Mouse (Mus musculus) forebrain, embryonic 13.5 days (tissue): ENCODE measurements at regions not wholly inside any gene's neighbourhood (a gene's known extent, or its start where the extent isn't known, plus 50 kb on each side); places are given as distances from the start of the nearest gene placed in this dataset.

Experiments used
- ATAC-seq: fragments of 200-750 bp; cut with Nextera tagmentation; 2 replicates; pipeline ENCODE4 v1.8.0; 2017
- H3K27ac ChIP-seq: fragments of 300-500 bp; sonication (generic); 2 replicates; pipeline ENCODE4 v1.5.1; 2015; ENCODE audit warnings: inconsistent platforms, mild to moderate bottlenecking, moderate library complexity
- H3K27me3 ChIP-seq: fragments of 300-500 bp; sonication (generic); 2 replicates; pipeline ENCODE4 v1.6.1; 2015; ENCODE audit warnings: mild to moderate bottlenecking, inconsistent platforms
- H3K36me3 ChIP-seq: fragments of 300-500 bp; sonication (generic); 2 replicates; pipeline ENCODE4 v1.6.1; 2015; ENCODE audit warnings: mild to moderate bottlenecking, inconsistent platforms; ENCODE audit not compliant: poor library complexity, severe bottlenecking
- H3K4me1 ChIP-seq: fragments of 300-500 bp; sonication (generic); 2 replicates; pipeline ENCODE4 v1.6.1; 2015; ENCODE audit warnings: inconsistent platforms
- H3K4me2 ChIP-seq: fragments of 300-500 bp; sonication (generic); 2 replicates; pipeline ENCODE4 v1.6.1; 2015; ENCODE audit warnings: inconsistent platforms, mild to moderate bottlenecking, moderate library complexity
- H3K4me3 ChIP-seq: fragments of 300-500 bp; sonication (generic); 2 replicates; pipeline ENCODE4 v1.5.1; 2015; ENCODE audit warnings: mild to moderate bottlenecking, inconsistent platforms
- H3K9ac ChIP-seq: fragments of 300-500 bp; sonication (generic); 2 replicates; pipeline ENCODE4 v1.6.1; 2015; ENCODE audit warnings: mild to moderate bottlenecking, inconsistent platforms
- H3K9me3 ChIP-seq: fragments of 300-500 bp; sonication (generic); replicated peaks from 2 replicates; pipeline ENCODE4 v1.6.1; 2016; ENCODE audit warnings: inconsistent platforms
- WGBS: fragments of 180-500 bp; shearing (Covaris S2); methylation state at CpG from one replicate; pipeline ENCODE4 v1.1.7; 2015; 5-methylcytosine and 5-hydroxymethylcytosine counted together

DNA sequence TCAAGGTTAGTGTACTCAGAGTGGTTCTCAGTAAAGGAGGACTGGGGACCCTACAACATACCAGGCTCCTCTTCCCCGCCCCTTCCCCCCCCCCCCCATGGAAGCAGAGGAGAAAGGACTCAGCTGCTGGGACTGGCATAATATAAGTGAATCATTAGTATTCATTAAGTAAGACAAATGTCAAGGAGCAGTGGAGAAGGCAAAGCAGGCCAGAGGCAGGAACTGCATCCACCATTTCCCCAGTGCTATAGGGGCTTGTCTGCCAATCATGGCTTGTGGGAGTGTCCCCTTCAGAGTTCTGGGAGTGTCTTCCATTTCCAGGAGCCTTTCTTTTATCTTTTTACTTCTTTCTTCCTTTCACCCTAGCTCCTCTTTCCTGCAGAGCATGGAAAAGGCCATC lies 392.3 kb downstream of the Pdzph1 start:
- no peak overlapping the region for H3K9ac ChIP-seq

GRCm38 (mm10) chr17:58596661-58597060 lies 394.5 kb downstream of the Pdzph1 start:
- Histone ChIP-seq H3K9me3 (no peaks in the 10 kb centered on the region), H3K36me3 (no peaks in the 10 kb centered on the region), H3K4me1 (no peaks in the 10 kb centered on the region), H3K4me2 (no peak overlapping the region), H3K9ac (no peak overlapping the region), H3K4me3 (no peak overlapping the region), H3K27ac (no peak overlapping the region), H3K27me3 (no peaks in the 10 kb centered on the region)
- no peak for ATAC-seq

More for the DNA sequence above, 392.3 kb downstream of the Pdzph1 start:
- WGBS = 80% methylated on average over 1 of the region's 1 CpGs
- no peaks in the 10 kb centered on the region for H3K27me3 ChIP-seq
- no peak for ATAC-seq
- H3K36me3 ChIP-seq = no peaks in the 10 kb centered on the region
- H3K9me3 ChIP-seq = no peaks in the 10 kb centered on the region
- no peak overlapping the region for H3K4me2 ChIP-seq
- no peak overlapping the region for H3K27ac ChIP-seq
- no peak overlapping the region for H3K4me3 ChIP-seq
- no peaks in the 10 kb centered on the region for H3K4me1 ChIP-seq

GRCm38 (mm10) chr17:58587946-58588345 lies 403.2 kb downstream of the Pdzph1 start:
- Histone ChIP-seq H3K4me3 (no peak overlapping the region), H3K27me3 (no peaks in the 10 kb centered on the region), H3K9ac (no peak overlapping the region), H3K36me3 (no peaks in the 10 kb centered on the region), H3K4me1 (no peaks in the 10 kb centered on the region), H3K4me2 (no peak overlapping the region), H3K27ac (no peak overlapping the region), H3K9me3 (no peaks in the 10 kb centered on the region)
- 65% methylated on average over 2 of the region's 2 CpGs for WGBS
- ATAC-seq = peak; percentile 59; the same call in 1 of the 2 replicates

GRCm38 (mm10) chr17:58572885-58573284 lies 418.3 kb downstream of the Pdzph1 start:
- ATAC-seq = no peak
- Histone ChIP-seq H3K27ac (no peak overlapping the region), H3K9ac (no peak overlapping the region), H3K27me3 (no peaks in the 10 kb centered on the region), H3K9me3 (no peaks in the 10 kb centered on the region), H3K4me3 (no peak overlapping the region), H3K4me2 (no peak overlapping the region), H3K36me3 (no peaks in the 10 kb centered on the region), H3K4me1 (no peaks in the 10 kb centered on the region)
- WGBS = 83% methylated on average over 2 of the region's 2 CpGs
